Mouse (Mus musculus) brain, embryonic 14.5 days (tissue): Measurements from ENCODE around the gene Dpp6.

ENCODE experiments used
- CTCF ChIP-seq: fragments of 200-500 bp; IDR thresholded peaks from 2 replicates; pipeline ENCODE4 v1.5.1; 2012; ENCODE audit warnings: inconsistent platforms, mild to moderate bottlenecking, moderate library complexity, borderline replicate concordance; ENCODE audit not compliant: insufficient read depth, insufficient read length; ENCODE audit errors: extremely low read depth
- POLR2A ChIP-seq: fragments of 200-500 bp; IDR thresholded peaks from 2 replicates; pipeline ENCODE4 v1.6.1; 2012; ENCODE audit warnings: mild to moderate bottlenecking, inconsistent platforms, borderline replicate concordance; ENCODE audit not compliant: poor library complexity, insufficient read depth, insufficient read length, severe bottlenecking; ENCODE audit errors: extremely low read depth

- TF ChIP-seq CTCF: no peak
- no peak for TF ChIP-seq POLR2A
Measured at GRCm38 (mm10) chr5:27037796-27038195, 220.8 kb downstream of the Dpp6 start.
